Mouse (Mus musculus) ES-Bruce4 (cell line): ENCODE data around the gene Cbx6. TPM values are rescaled to one million over a fixed set of nuclear protein-coding genes. Genes with fewer than 3 reads are reported as not detected.

Source experiments
- H3K27ac ChIP-seq: 2 replicates; pipeline ENCODE4 v1.5.1; 2012; ENCODE audit warnings: low read length, inconsistent platforms; ENCODE audit not compliant: insufficient read depth
- H3K27me3 ChIP-seq: 2 replicates; pipeline ENCODE4 v1.6.1; 2012; ENCODE audit warnings: mild to moderate bottlenecking, low read length, inconsistent platforms; ENCODE audit not compliant: control insufficient read depth, poor library complexity, insufficient read depth, severe bottlenecking
- H3K36me3 ChIP-seq: 2 replicates; pipeline ENCODE4 v1.6.1; 2012; ENCODE audit warnings: inconsistent platforms, mild to moderate bottlenecking, low read length, moderate library complexity; ENCODE audit not compliant: control insufficient read depth, poor library complexity, insufficient read depth, severe bottlenecking
- H3K4me1 ChIP-seq: one replicate; pipeline ENCODE4 v1.8.1; 2011; ENCODE audit warnings: low read length; ENCODE audit not compliant: control insufficient read depth, insufficient read depth
- H3K4me3 ChIP-seq: 2 replicates; pipeline ENCODE4 v1.5.1; 2011; ENCODE audit warnings: low read depth, mild to moderate bottlenecking, low read length
- H3K9ac ChIP-seq: 2 replicates; pipeline ENCODE4 v1.6.1; 2012; ENCODE audit warnings: low read depth, mild to moderate bottlenecking, inconsistent platforms; ENCODE audit not compliant: poor library complexity, severe bottlenecking
- H3K9me3 ChIP-seq: replicated peaks from 2 replicates; pipeline ENCODE4 v1.6.1; 2012; ENCODE audit warnings: mild to moderate bottlenecking, low read length, inconsistent platforms; ENCODE audit not compliant: control insufficient read depth, poor library complexity, insufficient read depth, severe bottlenecking
- CTCF ChIP-seq: IDR thresholded peaks from one replicate; pipeline ENCODE4 v1.8.1; 2011; ENCODE audit warnings: low read depth, low read length
- EP300 ChIP-seq: IDR thresholded peaks from 2 replicates; pipeline ENCODE4 v1.6.1; 2011; ENCODE audit warnings: low read depth, low read length; ENCODE audit not compliant: insufficient read depth
- POLR2A ChIP-seq: IDR thresholded peaks from one replicate; pipeline ENCODE4 v1.8.1; 2011; ENCODE audit warnings: low read length; ENCODE audit not compliant: insufficient read depth
- polyA plus RNA-seq: library from polyadenylated mRNA; stranded (reverse); fragments of >200 nt; gene quantifications from 2 replicates; pipeline ENCODE4 v1.2.4, GENCODE M21; 2011; ENCODE audit warnings: low read depth; ENCODE audit not compliant: missing spikeins, insufficient read depth, insufficient read length

The Cbx6 gene
- polyA plus RNA-seq, 1 experiment = 25.7 TPM

DNA sequence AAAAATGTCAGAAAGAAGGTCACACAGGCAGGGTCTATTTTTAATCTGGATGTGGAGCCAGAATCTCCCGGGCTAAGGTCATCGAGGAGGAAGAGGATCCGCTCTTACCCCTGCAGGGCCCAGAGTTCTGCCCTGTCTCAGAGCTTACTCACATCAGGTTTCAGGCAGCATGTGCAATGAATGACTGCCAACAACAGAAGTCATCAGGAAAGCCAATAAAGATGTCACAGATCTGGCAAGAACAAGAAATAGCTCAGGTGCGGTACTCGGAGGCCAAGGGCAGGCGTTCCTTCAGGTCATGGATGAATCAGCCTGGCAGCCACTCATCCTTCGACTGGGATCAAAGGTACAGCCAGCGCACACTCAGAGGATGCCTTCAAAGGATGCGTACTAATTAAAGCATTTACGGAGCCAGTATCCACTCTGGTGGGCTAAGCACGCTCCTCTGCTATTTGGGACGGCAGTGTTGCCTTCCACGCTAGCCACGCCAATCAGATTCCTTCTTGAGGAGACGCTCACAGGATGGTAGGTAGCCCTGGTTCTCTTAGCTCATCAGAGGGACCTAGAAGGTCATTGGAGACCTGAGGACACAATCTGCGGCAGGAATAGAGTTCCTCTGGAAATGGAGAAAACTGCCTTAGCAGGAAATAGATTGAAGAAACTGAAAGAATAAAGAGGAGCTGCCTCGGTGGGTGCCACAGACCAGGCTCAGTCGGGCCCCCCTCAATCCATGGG lies 40.9 kb upstream of the Cbx6 start:
- Histone ChIP-seq H3K27me3 (no peaks in the 10 kb centered on the region), H3K4me3 (no peak overlapping the region), H3K9ac (no peak overlapping the region), H3K36me3 (no peaks in the 10 kb centered on the region), H3K27ac (peak overlapping the region; percentile 8), H3K4me1 (peaks cover 11% of the 10 kb centered on the region), H3K9me3 (peaks cover 2% of the 10 kb centered on the region; the same call in 1 of the 2 replicates)
- TF ChIP-seq POLR2A (no peak), EP300 (no peak), CTCF (no peak)

DNA sequence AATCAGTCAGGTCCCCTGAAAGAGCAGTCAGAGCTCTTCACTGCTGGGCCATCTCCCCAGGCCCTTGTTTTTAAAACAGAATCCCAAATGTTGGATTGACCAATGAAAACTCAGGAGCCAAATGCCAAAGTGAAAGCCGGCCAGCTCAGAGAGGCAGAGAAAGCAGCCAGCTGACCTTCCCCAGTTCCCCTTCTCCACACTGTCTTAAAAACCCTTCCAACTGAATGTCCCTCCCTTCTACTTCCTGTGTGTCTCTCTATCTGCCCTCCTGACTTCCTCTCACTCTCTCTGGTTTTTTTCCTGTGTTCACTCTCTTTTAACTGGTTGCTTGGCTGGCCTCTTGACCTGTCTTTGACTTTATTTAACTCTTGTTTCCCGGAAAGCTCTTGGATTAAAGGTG lies 39.5 kb upstream of the Cbx6 start:
- peak overlapping the region; percentile 48; the same call in 1 of the 2 replicates for H3K27ac ChIP-seq
- H3K4me3 ChIP-seq = no peak overlapping the region
- H3K4me1 ChIP-seq = peaks cover 9% of the 10 kb centered on the region
- peaks cover 6% of the 10 kb centered on the region; the same call in 1 of the 2 replicates for H3K9me3 ChIP-seq
- H3K27me3 ChIP-seq = no peaks in the 10 kb centered on the region
- H3K9ac ChIP-seq = no peak overlapping the region
- TF ChIP-seq EP300 (no peak), POLR2A (no peak), CTCF (no peak)
- no peaks in the 10 kb centered on the region for H3K36me3 ChIP-seq

DNA sequence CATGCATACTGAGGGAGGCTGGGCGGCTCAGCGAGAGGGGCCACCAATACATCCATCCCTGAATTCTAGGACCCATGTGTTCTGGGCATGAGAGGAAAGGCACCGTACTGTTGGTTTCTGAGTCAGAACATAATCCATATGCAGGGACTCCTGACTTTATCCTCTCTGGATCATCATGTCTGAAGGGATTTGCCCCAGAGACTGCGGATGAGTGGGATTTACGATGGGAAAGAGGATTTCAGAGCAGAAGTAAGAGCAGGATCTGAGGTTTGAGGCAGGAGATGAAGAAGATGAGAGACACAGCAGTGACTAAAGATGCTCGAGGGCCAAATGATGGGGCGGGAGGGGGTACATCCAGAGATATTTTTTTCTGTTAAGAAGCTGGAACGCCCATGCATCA lies 39.1 kb upstream of the Cbx6 start:
- no peak overlapping the region for H3K4me3 ChIP-seq
- peaks cover 9% of the 10 kb centered on the region for H3K4me1 ChIP-seq
- peaks cover 6% of the 10 kb centered on the region; the same call in 1 of the 2 replicates for H3K9me3 ChIP-seq
- no peak overlapping the region for H3K9ac ChIP-seq
- 0 out of 2 replicates have a peak overlapping the region, but pooled peaks have one; percentile 48 for H3K27ac ChIP-seq
- H3K36me3 ChIP-seq = no peaks in the 10 kb centered on the region
- TF ChIP-seq POLR2A (no peak), EP300 (no peak), CTCF (no peak)
- H3K27me3 ChIP-seq = no peaks in the 10 kb centered on the region

DNA sequence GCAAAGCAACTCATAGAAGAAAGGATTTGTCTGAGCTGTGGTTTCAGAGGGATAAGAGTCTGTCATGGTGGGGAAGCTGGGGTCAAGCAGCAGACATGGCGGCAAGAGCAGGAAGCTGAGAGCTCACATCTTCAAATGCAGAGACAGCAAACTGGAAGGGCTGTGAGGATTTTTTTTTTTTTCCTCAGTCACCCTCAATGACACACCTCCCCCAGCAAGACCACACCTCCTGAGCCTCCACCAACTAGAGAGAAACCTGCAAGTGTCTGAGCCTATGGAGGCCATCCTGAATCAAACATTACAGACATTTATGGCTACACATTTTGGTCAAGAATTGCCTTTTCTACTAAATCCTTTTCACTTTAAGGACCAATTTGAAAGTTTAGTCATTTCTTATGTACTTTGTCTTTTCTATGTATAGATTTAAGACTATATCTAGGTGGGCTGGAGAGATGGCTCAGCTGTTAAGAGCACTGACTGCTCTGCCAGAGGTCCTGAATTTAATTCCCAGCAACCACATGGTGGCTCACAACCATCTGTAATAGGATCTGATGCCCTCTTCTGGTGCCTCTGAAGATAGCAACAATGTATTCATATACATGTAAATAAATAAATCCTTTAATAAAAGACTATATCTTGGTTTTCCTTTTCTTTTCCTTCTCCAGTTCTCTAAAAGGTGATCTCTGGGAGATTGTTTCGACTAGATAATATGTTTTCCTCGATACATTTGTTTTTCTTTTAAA lies 32.9 kb upstream of the Cbx6 start:
- no peak overlapping the region for H3K4me3 ChIP-seq

DNA sequence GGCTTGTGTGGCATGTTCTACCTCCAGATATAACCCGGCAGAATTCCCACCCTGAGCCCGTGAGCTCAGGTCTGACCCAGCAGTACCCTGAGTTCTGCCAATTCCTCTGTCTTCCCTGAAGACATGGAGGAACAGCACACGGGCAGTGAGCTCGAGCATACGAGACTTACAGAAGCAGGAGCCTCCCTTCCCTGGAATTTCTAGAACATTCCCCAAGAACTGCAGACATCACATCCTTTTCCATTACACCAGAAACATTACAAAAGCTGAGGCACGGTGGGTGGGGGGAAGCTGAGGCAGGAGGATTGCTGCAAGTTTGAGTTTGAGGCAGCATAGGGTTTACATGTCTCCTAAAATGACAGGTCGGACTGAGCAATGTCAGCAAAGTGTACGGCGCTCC lies 25.3 kb upstream of the Cbx6 start:
- Histone ChIP-seq H3K4me3 (no peak overlapping the region), H3K36me3 (no peaks in the 10 kb centered on the region), H3K27me3 (no peaks in the 10 kb centered on the region), H3K9me3 (no peaks in the 10 kb centered on the region), H3K27ac (no peak overlapping the region), H3K4me1 (no peaks in the 10 kb centered on the region), H3K9ac (no peak overlapping the region)
- TF ChIP-seq CTCF = no peak
- no peak for TF ChIP-seq POLR2A
- TF ChIP-seq EP300 = no peak

More for the DNA sequence above, 32.9 kb upstream of the Cbx6 start:
- no peaks in the 10 kb centered on the region for H3K36me3 ChIP-seq
- H3K27me3 ChIP-seq = no peaks in the 10 kb centered on the region
- TF ChIP-seq CTCF (no peak), EP300 (no peak)
- no peak overlapping the region for H3K27ac ChIP-seq
- no peaks in the 10 kb centered on the region for H3K4me1 ChIP-seq
- no peak overlapping the region for H3K9ac ChIP-seq
- 0 out of 2 replicates have a peak, but pooled peaks cover 5% of the 10 kb centered on the region for H3K9me3 ChIP-seq

DNA sequence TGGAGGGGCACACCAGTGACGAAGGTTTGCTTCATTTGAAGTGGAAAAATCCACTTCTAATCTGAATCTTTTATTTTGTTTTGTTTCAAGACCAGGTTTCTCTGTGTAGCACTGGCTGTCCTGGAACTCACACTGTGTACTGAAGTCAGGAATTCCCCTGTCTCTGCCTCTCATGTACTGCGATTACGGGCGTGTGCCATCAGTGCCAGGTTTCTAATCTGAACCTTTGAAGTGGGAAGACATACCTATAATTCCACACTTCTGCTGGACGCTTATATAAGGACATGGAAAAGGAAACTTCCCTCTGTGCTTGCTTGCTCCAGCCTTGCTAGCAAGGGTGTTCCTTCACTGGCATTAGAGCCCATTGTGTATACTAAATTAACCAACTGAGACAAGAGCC lies 24.5 kb upstream of the Cbx6 start:
- Histone ChIP-seq H3K4me3 (no peak overlapping the region), H3K27ac (no peak overlapping the region), H3K9me3 (no peaks in the 10 kb centered on the region), H3K9ac (no peak overlapping the region), H3K36me3 (no peaks in the 10 kb centered on the region), H3K27me3 (no peaks in the 10 kb centered on the region), H3K4me1 (peaks cover 3% of the 10 kb centered on the region)
- TF ChIP-seq CTCF (no peak), POLR2A (no peak), EP300 (no peak)
